Mouse (Mus musculus): ENCODE results near the gene Patl1. TPM values are rescaled to one million over a fixed set of nuclear protein-coding genes. Genes with fewer than 3 reads are reported as not detected.
"Not testable (repeated sequence)": the region's sequence is repeated elsewhere in the genome, so short reads cannot be mapped to it uniquely, and the experiment has no call there.

The Patl1 gene
- polyA plus RNA-seq (2016; fragmentation: Nextera tagmentation; extraction: Ambion mirVana) = 19.8 and 20.6 TPM in 2 replicates

DNA sequence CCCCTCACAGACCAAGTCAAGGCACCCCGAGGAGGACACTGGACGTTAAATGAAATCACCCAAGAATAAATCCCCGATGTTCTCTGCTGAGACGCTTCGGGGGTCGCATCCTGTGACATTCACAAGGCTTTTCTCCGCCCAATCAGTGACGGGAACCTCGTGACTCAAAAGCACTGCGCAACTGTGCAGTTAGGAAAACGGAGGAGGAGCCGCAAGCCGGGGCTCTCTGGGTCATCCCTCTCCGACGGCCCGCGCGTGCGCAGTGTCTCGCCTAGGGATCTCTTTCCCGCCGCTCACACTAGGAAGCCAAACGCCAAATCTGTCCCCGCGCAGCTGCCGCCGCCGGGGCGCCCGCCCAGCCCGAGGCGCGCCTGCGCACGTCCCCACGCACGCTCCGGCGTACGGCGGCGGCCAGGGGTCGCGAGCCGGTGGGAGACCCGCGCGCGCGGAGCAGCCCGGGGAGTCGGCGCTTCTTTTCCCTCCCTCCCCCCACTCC lies at the start of gene Patl1:
TSS of gene Patl1 (plus strand) at position 363 of the 496 bp plus-strand sequence.
- WGBS = under 1% methylated on average over 44 of the region's 53 CpGs

DNA sequence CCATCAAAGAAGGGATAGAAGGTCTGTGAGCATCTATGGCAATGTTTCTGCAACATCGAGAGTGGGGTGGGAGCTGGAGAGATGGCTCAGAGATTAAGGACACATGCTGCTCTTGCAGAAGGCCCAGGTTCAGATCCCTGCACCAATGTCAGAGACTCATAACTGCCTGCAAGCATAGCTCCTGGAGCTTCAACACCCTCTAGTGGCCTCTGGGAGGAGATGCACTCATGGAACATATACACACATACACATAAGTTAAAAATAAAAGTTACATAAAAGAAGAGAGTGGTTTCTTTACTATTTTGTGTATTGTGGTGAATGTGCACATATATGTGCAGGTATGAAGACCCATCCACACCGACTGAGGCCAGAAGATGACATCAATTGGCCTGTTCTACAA lies 44.4 kb upstream of the Patl1 start:
- Histone ChIP-seq H3K36me3 (no peaks in the 10 kb centered on the region), H3K27me3 (ENCODE audit: insufficient read depth, poor library complexity, severe bottlenecking) (no peaks in the 10 kb centered on the region), H3K9me3 (no peaks in the 10 kb centered on the region), H3K4me3 (no peak overlapping the region), H3K4me1 (no peaks in the 10 kb centered on the region), H3K27ac (no peak overlapping the region)
- no peak for DNase-seq (ENCODE audit: low spot score)
- WGBS = 72% methylated on average over 2 of the region's 2 CpGs

More for the DNA sequence above, at the start of gene Patl1:
- Histone ChIP-seq H3K4me1 (peaks cover 12% of the 10 kb centered on the region; the same call in 1 of the 2 replicates), H3K27me3 (ENCODE audit: insufficient read depth, poor library complexity, severe bottlenecking) (no peaks in the 10 kb centered on the region), H3K4me3 (peak within 1 kb of the TSS; percentile 83), H3K27ac (peak within 1 kb of the TSS; percentile 96), H3K36me3 (peaks cover 15% of the 10 kb centered on the region), H3K9me3 (no peaks in the 10 kb centered on the region)
- peak; percentile 99 for DNase-seq (ENCODE audit: low spot score)

DNA sequence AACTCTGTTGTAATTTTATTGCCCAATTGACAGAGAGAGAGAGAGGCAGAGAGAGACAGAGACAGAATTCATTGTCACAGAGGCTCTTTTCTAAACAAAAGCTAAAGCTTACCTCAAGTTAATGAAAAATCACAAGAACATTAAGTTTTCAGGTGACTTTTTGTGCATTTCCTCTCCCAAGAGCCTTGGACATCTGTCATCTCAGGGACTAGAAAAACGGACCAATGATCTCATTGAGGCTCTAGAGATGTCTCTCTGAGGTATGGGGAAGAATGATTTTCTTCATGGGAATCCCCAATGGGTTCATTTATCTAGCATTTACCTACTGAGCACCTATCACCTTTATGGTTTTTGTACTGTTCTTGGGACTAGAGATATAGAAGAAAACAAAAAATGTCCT lies 37.2 kb upstream of the Patl1 start, which contains the start of gene Olfr1419:
TSS of gene Olfr1419 (minus strand) at position 101 of the 400 bp plus-strand sequence.
- no peak within 1 kb of the TSS for H3K27ac ChIP-seq
- H3K4me3 ChIP-seq = no peak within 1 kb of the TSS
- WGBS = 52% methylated on average over 1 of the region's 1 CpGs
- no peaks in the 10 kb centered on the region for H3K9me3 ChIP-seq
- no peak for DNase-seq (ENCODE audit: low spot score)
- no peaks in the 10 kb centered on the region for H3K36me3 ChIP-seq
- H3K27me3 ChIP-seq (ENCODE audit: insufficient read depth, poor library complexity, severe bottlenecking) = no peaks in the 10 kb centered on the region
- H3K4me1 ChIP-seq = no peaks in the 10 kb centered on the region

DNA sequence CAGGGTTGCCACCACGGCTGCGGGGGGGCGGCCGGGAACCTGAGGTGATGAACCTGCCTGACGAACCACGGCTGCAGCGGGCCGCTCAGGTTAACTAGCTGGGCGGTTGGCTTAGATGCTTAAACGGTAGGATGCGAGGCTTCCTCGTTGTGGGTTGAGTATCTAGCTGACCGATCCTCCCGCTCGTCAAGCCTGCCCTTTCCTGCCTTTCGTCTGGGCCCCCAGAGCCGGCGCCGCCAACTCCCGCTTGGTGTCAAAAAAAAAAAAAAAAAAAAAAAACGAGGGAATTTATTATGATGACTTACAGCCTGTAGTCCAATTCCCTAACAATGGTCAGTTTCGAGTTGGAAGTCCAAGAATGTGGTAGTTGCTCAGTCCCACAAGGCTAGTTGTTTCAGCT lies 33.8 kb upstream of the Patl1 start:
- not testable (repeated sequence) for H3K27me3 ChIP-seq (ENCODE audit: insufficient read depth, poor library complexity, severe bottlenecking); DNase-seq (ENCODE audit: low spot score); H3K27ac ChIP-seq; H3K36me3 ChIP-seq; H3K9me3 ChIP-seq; H3K4me1 ChIP-seq
- peak overlapping the region; percentile 12; the same call in 1 of the 2 replicates for H3K4me3 ChIP-seq
- 43% methylated on average over 22 of the region's 22 CpGs for WGBS

DNA sequence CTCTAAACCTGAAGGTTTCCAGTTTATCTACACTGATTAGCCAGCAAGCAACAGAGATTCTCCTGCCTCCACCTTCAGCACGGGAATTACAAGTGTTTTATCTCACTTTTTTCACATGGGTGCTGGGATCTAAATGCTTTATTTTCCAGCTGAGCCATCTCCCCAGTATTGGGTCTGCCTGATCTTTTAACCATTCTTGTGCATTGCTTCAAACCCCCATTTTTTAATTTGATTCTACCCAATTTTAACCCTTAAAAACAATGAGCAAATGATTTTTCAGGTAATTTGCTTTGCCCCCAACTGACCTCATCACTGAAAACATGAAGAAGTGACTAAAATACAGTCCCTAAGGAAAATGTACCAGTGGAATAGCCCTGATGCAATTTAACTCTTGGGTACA lies 25.9 kb upstream of the Patl1 start, which contains the start of gene Olfr1420:
TSS of gene Olfr1420 (plus strand) at position 301 of the 400 bp plus-strand sequence.
- DNase-seq (ENCODE audit: low spot score) = no peak
- Histone ChIP-seq H3K4me3 (no peak within 1 kb of the TSS), H3K9me3 (no peaks in the 10 kb centered on the region), H3K27me3 (ENCODE audit: insufficient read depth, poor library complexity, severe bottlenecking) (no peaks in the 10 kb centered on the region), H3K27ac (no peak within 1 kb of the TSS), H3K36me3 (no peaks in the 10 kb centered on the region), H3K4me1 (no peaks in the 10 kb centered on the region)
- WGBS = 14% methylated on average over 1 of the region's 1 CpGs

DNA sequence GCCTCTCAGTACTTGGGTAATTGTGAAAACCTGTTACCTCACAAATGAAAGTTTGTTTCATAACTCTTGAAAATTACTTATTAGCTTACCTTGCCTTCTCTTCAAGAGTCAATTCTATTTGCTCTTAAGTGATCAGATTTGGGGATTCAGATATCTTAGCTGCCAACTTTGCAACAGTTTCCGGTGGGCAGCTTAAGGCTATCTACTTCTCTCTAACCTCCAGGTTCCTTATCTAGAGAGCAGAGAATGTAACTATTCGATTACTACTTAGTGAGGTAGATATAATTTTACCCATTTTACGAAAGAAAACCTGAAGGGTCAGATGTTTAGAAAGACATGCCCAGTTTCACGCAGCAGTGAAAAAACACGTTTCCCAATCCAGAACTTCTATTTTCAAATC lies 1.2 kb upstream of the Patl1 start:
- H3K36me3 ChIP-seq = peaks cover 12% of the 10 kb centered on the region
- H3K9me3 ChIP-seq = no peaks in the 10 kb centered on the region
- peak overlapping the region; percentile 83 for H3K4me3 ChIP-seq
- peaks cover 12% of the 10 kb centered on the region; the same call in 1 of the 2 replicates for H3K4me1 ChIP-seq
- DNase-seq (ENCODE audit: low spot score) = no peak
- no peaks in the 10 kb centered on the region for H3K27me3 ChIP-seq (ENCODE audit: insufficient read depth, poor library complexity, severe bottlenecking)
- WGBS = 79% methylated on average over 5 of the region's 5 CpGs
- H3K27ac ChIP-seq = peak overlapping the region; percentile 96; the same call in 1 of the 2 replicates

DNA sequence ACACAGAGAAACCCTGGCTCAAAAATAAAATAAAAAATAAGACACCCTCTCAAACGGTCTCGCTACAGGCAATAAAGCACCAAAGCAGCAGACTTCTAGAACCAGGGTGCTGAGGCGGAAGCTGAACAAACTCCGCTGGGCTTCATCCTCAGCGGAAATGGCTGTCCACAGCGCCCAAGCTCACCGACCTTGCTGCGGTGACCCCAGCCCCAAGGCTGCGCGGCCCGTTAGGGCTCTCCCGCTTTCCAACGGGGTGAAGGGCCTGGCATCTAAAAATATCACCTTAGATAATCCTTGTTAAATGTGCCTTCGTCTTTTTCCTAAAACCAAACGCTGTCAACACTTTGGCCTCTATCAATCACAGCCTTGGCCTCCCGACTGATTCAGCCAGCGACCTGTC lies 596 bp upstream of the Patl1 start:
- no peaks in the 10 kb centered on the region for H3K27me3 ChIP-seq (ENCODE audit: insufficient read depth, poor library complexity, severe bottlenecking)
- H3K36me3 ChIP-seq = peaks cover 14% of the 10 kb centered on the region
- WGBS = 2% methylated on average over 17 of the region's 17 CpGs
- H3K9me3 ChIP-seq = no peaks in the 10 kb centered on the region
- peak overlapping the region; percentile 96 for H3K27ac ChIP-seq
- H3K4me1 ChIP-seq = peaks cover 12% of the 10 kb centered on the region; the same call in 1 of the 2 replicates
- peak overlapping the region; percentile 83 for H3K4me3 ChIP-seq
- DNase-seq (ENCODE audit: low spot score) = peak; percentile 77

DNA sequence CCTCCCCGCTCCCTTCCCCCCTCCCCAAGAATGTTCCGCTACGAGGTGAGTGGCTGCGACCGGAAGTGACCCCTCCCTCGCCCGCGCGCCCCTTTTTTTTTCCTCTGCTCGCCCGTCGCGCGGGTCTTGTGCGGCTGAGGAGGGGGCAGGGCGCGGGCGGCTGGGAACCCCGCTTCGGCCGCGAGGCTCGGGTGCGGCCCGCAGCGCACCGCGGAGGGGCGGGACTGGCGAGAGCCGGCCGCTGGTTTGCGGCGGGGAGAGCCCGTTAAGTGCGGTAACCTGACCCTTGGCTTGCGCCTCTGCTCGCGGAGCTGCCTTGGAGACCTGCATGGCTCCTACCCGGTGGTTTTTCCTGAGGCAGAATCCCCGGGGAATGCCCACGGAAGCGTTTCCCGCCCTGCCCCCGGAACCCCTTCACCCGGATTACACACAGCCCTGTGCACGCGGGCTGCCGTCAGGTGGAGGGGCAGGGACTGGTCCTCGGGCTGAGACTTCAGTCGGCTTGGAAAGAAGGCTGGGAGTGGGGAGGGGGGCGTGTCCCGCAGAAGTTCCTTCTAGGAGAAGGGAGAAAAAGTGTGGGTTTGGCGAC lies 428 bp downstream of the Patl1 start:
- Histone ChIP-seq H3K4me3 (peak overlapping the region; percentile 83), H3K4me1 (peaks cover 12% of the 10 kb centered on the region; the same call in 1 of the 2 replicates), H3K9me3 (no peaks in the 10 kb centered on the region), H3K36me3 (peaks cover 19% of the 10 kb centered on the region), H3K27ac (peak overlapping the region; percentile 96), H3K27me3 (ENCODE audit: insufficient read depth, poor library complexity, severe bottlenecking) (no peaks in the 10 kb centered on the region)
- WGBS = under 1% methylated on average over 49 of the region's 54 CpGs
- peak; percentile 87 for DNase-seq (ENCODE audit: low spot score)

DNA sequence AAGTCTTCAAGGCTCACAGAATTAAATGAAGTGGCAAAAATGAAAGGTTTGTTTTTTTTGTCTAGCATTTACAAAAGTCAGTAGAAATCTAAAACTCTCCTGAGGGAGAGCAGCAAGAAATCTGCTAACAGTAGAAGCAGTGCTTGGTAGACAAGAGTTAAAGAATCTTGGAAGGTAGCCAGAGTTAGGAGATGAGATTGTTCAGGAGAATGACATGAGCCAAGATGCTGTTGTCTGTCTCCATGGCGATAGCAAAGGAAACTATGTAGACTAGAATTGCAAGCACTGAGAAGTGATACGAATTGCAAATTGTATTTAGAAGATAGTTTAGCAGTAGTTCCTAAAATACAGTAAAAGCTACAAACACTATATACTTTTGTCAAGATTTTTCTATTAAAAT lies 3.6 kb downstream of the Patl1 start:
- Histone ChIP-seq H3K4me1 (peaks cover 12% of the 10 kb centered on the region; the same call in 1 of the 2 replicates), H3K27me3 (ENCODE audit: insufficient read depth, poor library complexity, severe bottlenecking) (no peaks in the 10 kb centered on the region), H3K27ac (no peak overlapping the region), H3K36me3 (peaks cover 34% of the 10 kb centered on the region), H3K4me3 (no peak overlapping the region), H3K9me3 (no peaks in the 10 kb centered on the region)
- no peak for DNase-seq (ENCODE audit: low spot score)
- 49% methylated on average over 2 of the region's 2 CpGs for WGBS

DNA sequence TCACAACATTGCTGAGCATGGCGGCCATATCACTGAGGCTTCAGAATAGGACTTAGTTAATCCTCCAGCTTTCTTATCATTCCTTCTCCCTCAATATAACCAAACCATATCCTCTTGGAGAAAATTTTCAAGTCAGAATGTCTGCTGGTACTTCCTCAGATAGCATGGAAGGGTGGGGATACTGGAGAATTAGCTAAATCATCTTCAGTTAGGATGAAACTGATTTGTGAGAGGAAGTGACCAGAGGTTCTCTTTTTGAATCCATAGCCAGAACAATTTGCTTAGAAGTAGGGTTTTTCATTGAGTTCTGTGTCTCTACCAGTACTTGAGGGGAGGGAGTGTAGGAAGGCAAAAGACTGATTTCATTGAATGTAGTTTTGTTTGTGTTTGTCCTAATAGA lies 9.9 kb downstream of the Patl1 start:
- Histone ChIP-seq H3K9me3 (no peaks in the 10 kb centered on the region), H3K4me1 (no peaks in the 10 kb centered on the region), H3K4me3 (no peak overlapping the region), H3K27me3 (ENCODE audit: insufficient read depth, poor library complexity, severe bottlenecking) (no peaks in the 10 kb centered on the region), H3K36me3 (peaks cover 79% of the 10 kb centered on the region), H3K27ac (no peak overlapping the region)
- 85% methylated on average over 1 of the region's 1 CpGs for WGBS
- DNase-seq (ENCODE audit: low spot score) = no peak

DNA sequence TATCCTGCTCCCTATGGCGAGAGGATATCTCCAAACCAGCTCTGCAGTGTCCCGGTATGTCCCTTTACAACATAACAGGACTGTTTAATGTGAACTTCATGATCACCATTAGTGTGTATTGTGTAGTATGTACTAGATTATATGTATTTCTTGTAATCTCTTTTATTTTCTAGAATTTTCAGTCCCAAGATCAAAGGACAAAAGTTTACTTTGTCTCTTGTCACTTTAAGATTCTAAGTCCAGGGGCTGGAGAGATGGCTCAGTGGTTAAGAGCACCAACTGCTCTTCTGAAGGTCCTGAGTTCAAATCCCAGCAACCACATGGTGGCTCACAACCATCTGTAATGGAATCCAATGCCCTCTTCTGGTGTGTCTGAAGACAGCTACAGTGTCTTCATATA lies 10.3 kb downstream of the Patl1 start:
- not testable (repeated sequence) for DNase-seq (ENCODE audit: low spot score); H3K27me3 ChIP-seq (ENCODE audit: insufficient read depth, poor library complexity, severe bottlenecking); H3K4me1 ChIP-seq; H3K27ac ChIP-seq; H3K4me3 ChIP-seq; H3K9me3 ChIP-seq
- WGBS = 94% methylated on average over 2 of the region's 2 CpGs
- H3K36me3 ChIP-seq = peaks cover 81% of the 10 kb centered on the region

DNA sequence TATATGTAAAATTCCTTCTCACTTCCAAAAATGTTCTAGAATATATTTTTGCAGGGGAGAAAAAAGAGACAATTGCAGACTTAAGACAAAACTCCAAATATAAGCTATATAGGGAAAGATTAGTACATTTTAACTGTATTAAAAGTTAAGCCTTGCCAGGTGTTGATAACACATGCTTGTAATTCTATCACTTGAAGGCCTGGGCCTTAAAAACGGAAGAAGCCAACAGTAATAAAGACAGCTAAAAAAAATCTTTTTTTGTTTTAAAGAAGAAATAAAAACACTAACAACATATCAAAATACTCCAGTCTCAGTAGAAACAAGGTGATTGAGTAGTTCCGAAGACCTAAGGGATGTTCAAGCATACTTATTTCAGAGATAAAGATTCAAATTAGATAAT lies 14.2 kb downstream of the Patl1 start:
- Histone ChIP-seq H3K27me3 (ENCODE audit: insufficient read depth, poor library complexity, severe bottlenecking) (no peaks in the 10 kb centered on the region), H3K4me1 (no peaks in the 10 kb centered on the region), H3K27ac (no peak overlapping the region), H3K9me3 (no peaks in the 10 kb centered on the region), H3K36me3 (peaks cover 96% of the 10 kb centered on the region), H3K4me3 (no peak overlapping the region)
- no peak for DNase-seq (ENCODE audit: low spot score)
- WGBS = 84% methylated on average over 2 of the region's 2 CpGs

DNA sequence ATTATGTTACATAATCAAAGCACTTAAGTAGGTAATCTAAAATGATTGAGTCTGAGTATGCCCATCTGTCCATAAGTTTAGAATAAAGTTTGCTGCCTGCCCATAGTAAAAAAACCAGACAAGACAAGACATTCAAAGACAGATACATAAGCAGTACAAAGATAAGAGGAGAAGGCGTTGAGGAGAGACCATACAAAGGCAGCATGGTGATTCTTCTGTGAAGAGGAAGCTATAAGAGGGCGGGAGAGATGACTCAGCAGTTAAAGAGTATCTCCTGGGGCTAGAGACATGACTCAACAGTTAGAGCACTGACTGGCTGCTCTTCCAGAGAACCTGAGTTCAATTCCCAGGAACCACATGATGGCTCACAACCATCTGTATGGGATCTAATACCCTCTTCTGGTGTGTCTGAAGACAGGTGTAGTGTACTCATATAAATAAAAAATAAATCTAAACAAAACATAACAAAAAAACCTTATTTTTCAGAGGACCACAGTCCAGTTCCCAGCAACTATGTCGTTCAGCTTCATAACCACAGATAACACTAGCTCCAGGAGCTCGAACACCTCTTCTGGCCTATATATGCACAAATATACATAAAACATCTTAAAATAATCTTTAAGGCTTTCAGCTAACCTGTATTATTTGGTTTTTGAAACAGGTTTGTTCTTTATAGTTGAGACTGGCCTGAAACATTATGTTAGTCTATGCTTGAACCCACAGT lies 16.0 kb downstream of the Patl1 start:
- Histone ChIP-seq H3K4me3 (no peak overlapping the region), H3K36me3 (peaks cover 98% of the 10 kb centered on the region), H3K9me3 (no peaks in the 10 kb centered on the region), H3K27me3 (ENCODE audit: insufficient read depth, poor library complexity, severe bottlenecking) (no peaks in the 10 kb centered on the region), H3K27ac (no peak overlapping the region), H3K4me1 (no peaks in the 10 kb centered on the region)
- no peak for DNase-seq (ENCODE audit: low spot score)
- 71% methylated on average over 4 of the region's 4 CpGs for WGBS

All from heart, embryonic 10.5 days (tissue).